Mouse (Mus musculus) kidney, postnatal 0 days (tissue): ENCODE measurements around the gene Zfp169. TPM values are rescaled to one million over a fixed set of nuclear protein-coding genes. Genes with fewer than 3 reads are reported as not detected.

ENCODE experiments used
- ATAC-seq: fragments of 200-750 bp; cut with Nextera tagmentation; replicated peaks from 2 replicates; pipeline ENCODE4 v1.8.0; 2017; ENCODE audit warnings: low read depth, moderate number of reproducible peaks, moderate TSS enrichment, moderate library complexity; ENCODE audit not compliant: low FRiP score
- DNase-seq: peaks from one replicate; pipeline ENCODE4 v3.0.0-alpha.2; 2016; ENCODE audit warnings: low spot score
- H3K27ac ChIP-seq: fragments of 300-500 bp; sonication (generic); 2 replicates; pipeline ENCODE4 v1.5.1; 2014; ENCODE audit warnings: mild to moderate bottlenecking
- H3K27me3 ChIP-seq: fragments of 300-500 bp; sonication (generic); 2 replicates; pipeline ENCODE4 v1.6.1; 2014; ENCODE audit warnings: low read length, mixed read lengths; ENCODE audit not compliant: insufficient read depth
- H3K36me3 ChIP-seq: fragments of 300-500 bp; sonication (generic); 2 replicates; pipeline ENCODE4 v1.6.1; 2014; ENCODE audit warnings: low read length, mixed read lengths; ENCODE audit not compliant: insufficient read depth
- H3K4me1 ChIP-seq: fragments of 300-500 bp; sonication (generic); replicated peaks from 2 replicates; pipeline ENCODE4 v1.6.1; 2014; ENCODE audit warnings: antibody characterized with exemption, low read length, mixed read lengths; ENCODE audit not compliant: insufficient read depth
- H3K4me2 ChIP-seq: fragments of 300-500 bp; sonication (generic); 2 replicates; pipeline ENCODE4 v1.6.1; 2014; ENCODE audit warnings: mild to moderate bottlenecking, low read length, moderate library complexity, mixed read lengths
- H3K4me3 ChIP-seq: fragments of 300-500 bp; sonication (generic); replicated peaks from 2 replicates; pipeline ENCODE4 v1.5.1; 2014; ENCODE audit warnings: low read depth, low read length
- H3K9ac ChIP-seq: fragments of 300-500 bp; sonication (generic); 2 replicates; pipeline ENCODE4 v1.6.1; 2014; ENCODE audit warnings: low read depth, low read length
- H3K9me3 ChIP-seq: fragments of 300-500 bp; sonication (generic); replicated peaks from 2 replicates; pipeline ENCODE4 v1.6.1; 2016; ENCODE audit warnings: low read length, inconsistent platforms, mixed read lengths
- CTCF ChIP-seq: IDR thresholded peaks from 2 replicates; pipeline ENCODE4 v1.5.1; 2016; ENCODE audit warnings: antibody characterized with exemption, low read depth, mild to moderate bottlenecking, moderate library complexity
- WGBS: fragments of 180-500 bp; shearing (Covaris S2); extraction: QIAGEN DNeasy Blood & Tissue Kit; methylation state at CpG from one replicate; pipeline ENCODE4 v1.1.7; 2014; 5-methylcytosine and 5-hydroxymethylcytosine counted together
- polyA plus RNA-seq: library from polyadenylated mRNA; unstranded; fragments of >200 nt; fragmentation: Nextera tagmentation; extraction: Ambion mirVana; gene quantifications from 2 replicates; pipeline ENCODE4 v1.2.1, GENCODE M21; 2015

Gene Zfp169
- polyA plus RNA-seq: 2.2 TPM in 2 replicates

DNA sequence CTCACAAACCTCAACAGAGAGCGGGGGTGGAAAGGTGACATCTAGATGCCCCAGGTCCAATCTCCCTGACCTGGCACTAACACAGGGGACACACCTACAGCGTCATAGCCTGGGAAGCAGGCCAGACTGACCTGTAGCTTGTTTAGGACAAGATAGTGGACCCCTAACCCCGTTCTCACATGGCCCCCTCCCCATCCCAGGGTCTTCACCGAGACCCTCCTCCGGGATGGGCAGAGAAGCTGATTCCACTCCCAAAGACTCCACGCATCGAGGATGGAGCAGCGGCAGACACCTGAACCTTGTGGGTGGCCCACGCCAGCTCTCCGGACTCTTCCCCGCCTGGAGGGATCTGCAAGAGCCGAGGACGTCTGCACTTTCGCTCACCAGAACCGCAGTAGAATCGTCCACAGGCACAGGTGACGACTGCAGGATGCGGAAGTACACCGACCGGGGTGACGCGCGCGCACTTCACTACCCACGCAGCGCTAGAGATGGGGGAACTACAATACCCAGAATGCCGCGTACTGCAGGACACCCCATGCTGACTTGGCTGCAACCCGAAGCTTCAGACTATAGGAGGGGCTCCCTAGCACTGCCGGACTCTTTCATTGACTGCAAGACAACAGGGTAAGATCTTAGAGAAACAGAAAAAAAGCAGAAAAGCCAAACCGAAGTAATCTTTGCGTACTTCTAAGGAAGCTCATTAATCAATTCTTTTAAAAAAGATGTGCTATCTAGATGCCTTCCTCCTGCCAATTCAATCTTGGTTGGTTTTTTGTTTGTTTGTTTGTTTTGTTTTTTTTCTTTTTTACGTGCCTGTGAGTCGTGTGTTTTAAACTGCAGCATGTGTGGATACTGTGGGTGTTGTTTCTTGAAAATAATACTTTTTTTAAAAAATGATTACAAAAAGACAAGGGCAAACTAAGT is at the start of gene Zfp169, which contains the start of gene A830005F24Rik:
TSS of gene Zfp169 (minus strand) at position 449 of the 927 bp plus-strand sequence.
TSS of gene A830005F24Rik (plus strand) at position 568 of the 927 bp plus-strand sequence.
- no peak for TF ChIP-seq CTCF
- Histone ChIP-seq H3K27me3 (no peaks in the 10 kb centered on the region), H3K27ac (no peak within 1 kb of the TSS), H3K4me1 (0 out of 2 replicates have a peak, but pooled peaks cover 4% of the 10 kb centered on the region), H3K36me3 (no peaks in the 10 kb centered on the region), H3K9me3 (no peaks in the 10 kb centered on the region), H3K4me3 (peak within 1 kb of the TSS; percentile 80), H3K9ac (peak within 1 kb of the TSS; percentile 66), H3K4me2 (peak within 1 kb of the TSS; percentile 83)
- WGBS: under 1% methylated on average over 34 of the region's 34 CpGs
- peak; percentile 94 for ATAC-seq
- DNase-seq: peak; percentile 90

DNA sequence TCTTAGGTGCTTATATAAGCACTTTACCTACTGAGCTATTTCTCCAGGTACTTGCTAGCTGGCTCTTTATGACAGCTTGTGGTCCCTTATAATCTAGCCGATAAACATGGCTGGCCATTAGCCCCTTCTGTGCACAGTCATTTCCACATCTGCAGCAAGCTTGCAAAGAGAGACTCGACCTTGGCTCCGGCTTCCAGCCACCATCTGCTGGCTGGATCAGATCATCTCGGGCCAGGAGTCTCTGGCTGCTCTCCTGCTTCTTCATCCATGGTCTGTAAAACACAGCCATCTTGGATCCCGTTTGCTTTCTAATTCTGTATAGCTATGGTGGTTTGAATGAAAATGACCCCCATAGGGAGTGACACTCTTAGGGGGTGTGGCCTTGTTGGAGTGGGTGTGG is 49.1 kb upstream of the Zfp169 start:
- no peak for DNase-seq
- no peak overlapping the region for H3K27ac ChIP-seq
- WGBS: 83% methylated on average over 5 of the region's 5 CpGs
- no peak for ATAC-seq
- H3K9ac ChIP-seq: no peak overlapping the region
- no peaks in the 10 kb centered on the region for H3K27me3 ChIP-seq
- no peak for TF ChIP-seq CTCF
- 0 out of 2 replicates have a peak, but pooled peaks cover 3% of the 10 kb centered on the region for H3K4me1 ChIP-seq
- no peak overlapping the region for H3K4me2 ChIP-seq
- no peaks in the 10 kb centered on the region for H3K36me3 ChIP-seq
- no peak overlapping the region for H3K4me3 ChIP-seq
- no peaks in the 10 kb centered on the region for H3K9me3 ChIP-seq

DNA sequence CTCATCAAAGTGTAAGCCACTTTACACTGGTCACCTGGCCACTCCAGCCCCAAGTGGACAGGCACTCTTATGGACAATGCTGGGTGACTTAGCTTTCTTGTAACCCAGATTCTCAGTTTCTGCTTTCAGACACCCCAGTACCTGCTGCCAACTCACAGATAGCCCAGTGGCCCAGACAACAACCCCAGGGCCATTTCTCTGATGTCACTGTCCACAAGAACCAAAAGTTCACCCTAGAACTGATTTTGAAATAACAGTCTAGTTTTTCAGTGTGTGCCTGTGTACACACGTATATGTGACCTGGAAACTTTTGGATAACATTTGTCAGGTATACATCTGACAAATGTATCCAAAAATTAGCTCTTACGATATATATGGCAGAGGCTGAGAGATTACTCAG is 48.2 kb upstream of the Zfp169 start:
- WGBS: 89% methylated on average over 2 of the region's 2 CpGs
- 0 out of 2 replicates have a peak, but pooled peaks cover 3% of the 10 kb centered on the region for H3K4me1 ChIP-seq
- H3K27ac ChIP-seq: no peak overlapping the region
- no peak for TF ChIP-seq CTCF
- no peak for ATAC-seq
- no peaks in the 10 kb centered on the region for H3K36me3 ChIP-seq
- H3K9me3 ChIP-seq: no peaks in the 10 kb centered on the region
- H3K4me2 ChIP-seq: no peak overlapping the region
- H3K27me3 ChIP-seq: no peaks in the 10 kb centered on the region
- H3K4me3 ChIP-seq: no peak overlapping the region
- H3K9ac ChIP-seq: no peak overlapping the region
- no peak for DNase-seq

GRCm38 (mm10) chr13:48555976-48556375 is 42.7 kb upstream of the Zfp169 start:
- no peak overlapping the region for H3K4me3 ChIP-seq
- no peak for ATAC-seq
- no peaks in the 10 kb centered on the region for H3K9me3 ChIP-seq
- no peaks in the 10 kb centered on the region for H3K27me3 ChIP-seq
- 0 out of 2 replicates have a peak, but pooled peaks cover 3% of the 10 kb centered on the region for H3K4me1 ChIP-seq
- TF ChIP-seq CTCF: no peak
- no peak for DNase-seq
- no peak overlapping the region for H3K27ac ChIP-seq
- 65% methylated on average over 1 of the region's 1 CpGs for WGBS
- no peak overlapping the region for H3K4me2 ChIP-seq
- no peak overlapping the region for H3K9ac ChIP-seq
- H3K36me3 ChIP-seq: no peaks in the 10 kb centered on the region

- no peaks in the 10 kb centered on the region for H3K27me3 ChIP-seq
- WGBS: 86% methylated on average over 1 of the region's 1 CpGs
- H3K9ac ChIP-seq: no peak overlapping the region
- 0 out of 2 replicates have a peak, but pooled peaks cover 3% of the 10 kb centered on the region for H3K4me1 ChIP-seq
- no peak for TF ChIP-seq CTCF
- no peak for ATAC-seq
- H3K9me3 ChIP-seq: no peaks in the 10 kb centered on the region
- no peak overlapping the region for H3K4me3 ChIP-seq
- no peak overlapping the region for H3K27ac ChIP-seq
- DNase-seq: no peak
- no peak overlapping the region for H3K4me2 ChIP-seq
- H3K36me3 ChIP-seq: no peaks in the 10 kb centered on the region
Measured at GRCm38 (mm10) chr13:48554552-48554951, 41.3 kb upstream of the Zfp169 start.

DNA sequence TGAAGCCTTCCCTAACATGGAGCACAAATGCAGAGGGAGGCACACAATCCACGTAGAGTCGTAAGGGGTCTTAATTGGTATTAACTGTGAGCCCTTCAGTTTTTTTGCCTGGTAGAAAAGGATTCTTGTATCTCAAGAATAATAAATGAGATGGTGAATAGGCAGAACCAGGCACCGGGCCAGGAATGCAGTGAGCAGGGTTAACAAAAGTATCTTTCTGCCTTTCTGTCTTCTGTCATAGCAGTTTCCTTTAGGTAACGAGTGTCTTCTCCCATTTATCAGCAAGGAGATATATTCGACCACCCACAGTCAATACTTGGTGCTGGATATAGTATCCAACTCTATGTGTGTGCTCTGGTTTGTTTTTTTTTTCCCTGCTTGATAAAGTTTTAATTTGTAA is 40.3 kb upstream of the Zfp169 start:
- no peak overlapping the region for H3K27ac ChIP-seq
- no peaks in the 10 kb centered on the region for H3K9me3 ChIP-seq
- DNase-seq (no peak), ATAC-seq (no peak)
- no peaks in the 10 kb centered on the region for H3K27me3 ChIP-seq
- no peak overlapping the region for H3K4me3 ChIP-seq
- no peak for TF ChIP-seq CTCF
- 0 out of 2 replicates have a peak, but pooled peaks cover 3% of the 10 kb centered on the region for H3K4me1 ChIP-seq
- no peak overlapping the region for H3K4me2 ChIP-seq
- 58% methylated on average over 5 of the region's 5 CpGs for WGBS
- no peak overlapping the region for H3K9ac ChIP-seq
- no peaks in the 10 kb centered on the region for H3K36me3 ChIP-seq
